Mouse (Mus musculus) kidney, adult 2 months (tissue): Measurements from ENCODE around the gene Clec2d.

Source experiments
- CTCF ChIP-seq: fragments of 200-500 bp; conservative IDR thresholded peaks from 2 replicates; pipeline ENCODE4 v1.5.1; 2011; ENCODE audit warnings: low read depth, mild to moderate bottlenecking, control low read depth, low read length, moderate library complexity, mixed read lengths; ENCODE audit not compliant: insufficient read depth, insufficient read length
- POLR2A ChIP-seq: fragments of 200-500 bp; IDR thresholded peaks from one replicate; pipeline ENCODE4 v1.6.1; 2011; ENCODE audit warnings: low read depth, low read length, control low read depth

DNA sequence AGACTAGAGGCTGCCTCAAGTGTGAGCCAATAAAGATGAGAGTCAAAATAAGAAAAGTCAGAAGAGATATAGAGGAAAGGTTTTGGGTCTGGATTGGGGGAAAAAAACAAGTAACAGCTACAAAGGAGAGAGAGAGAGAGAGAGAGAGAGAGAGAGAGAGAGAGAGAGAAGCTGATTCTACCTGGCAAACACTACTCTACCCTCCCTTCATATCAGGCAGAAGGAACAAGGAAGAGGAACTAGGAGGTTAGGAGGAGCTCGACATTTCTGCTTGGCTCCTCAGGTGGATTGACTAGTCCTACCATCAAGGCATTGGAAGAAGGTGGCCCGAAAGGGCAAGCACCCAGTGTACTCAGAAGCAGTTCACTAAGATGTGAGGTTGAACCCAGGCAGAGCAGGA lies 33.8 kb downstream of the Clec2d start:
- TF ChIP-seq POLR2A (no peak), CTCF (no peak)
